Mouse (Mus musculus): ENCODE data around the gene Otx2. TPM values are rescaled to one million over a fixed set of nuclear protein-coding genes. Genes with fewer than 3 reads are reported as not detected.

Otx2 gene
- polyA plus RNA-seq, 1 experiment from 2014 or later = not detected

DNA sequence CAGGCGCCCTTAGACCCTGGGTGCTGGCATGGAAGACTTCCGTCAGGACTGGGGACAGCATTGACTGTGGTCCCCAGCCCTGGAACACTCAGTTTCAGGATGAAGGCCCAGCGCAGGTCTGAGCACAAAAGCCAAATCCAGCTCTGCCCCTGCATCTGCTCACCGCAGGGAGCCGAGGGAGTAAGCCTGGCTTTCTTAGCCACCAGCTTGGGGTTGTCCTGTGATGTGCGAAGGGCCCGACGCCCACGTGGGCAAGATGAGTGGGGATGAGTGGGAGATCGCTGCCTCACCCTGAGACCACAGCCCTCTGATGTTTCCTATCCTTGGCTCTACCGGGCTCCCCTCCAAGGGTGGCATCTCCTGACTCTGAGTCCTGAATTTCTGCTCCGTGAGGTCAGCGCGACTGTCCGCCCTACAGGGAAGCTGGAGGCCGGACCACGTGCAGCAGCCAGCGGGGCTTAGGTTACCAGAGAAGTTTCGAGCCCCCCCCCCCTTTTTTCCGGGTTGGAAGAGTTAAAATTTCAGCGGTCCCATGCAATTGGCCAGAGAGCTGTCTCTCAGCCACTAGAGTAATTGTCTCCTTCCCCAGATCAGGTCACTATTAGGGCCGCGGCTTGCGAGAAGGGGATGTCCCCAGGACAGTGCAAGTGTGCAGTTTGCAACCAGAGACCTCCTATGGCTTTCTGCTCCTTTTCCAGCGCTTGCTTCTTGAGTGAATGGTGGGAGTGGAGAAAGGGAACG, 22.0 kb downstream of the Otx2 start:
- Histone ChIP-seq H3K27ac (ENCODE audit: low read length) (no peak overlapping the region), H3K4me2 (ENCODE audit: low read depth, low read length) (no peak overlapping the region)
- ATAC-seq (ENCODE audit: low read depth) = no peak

DNA sequence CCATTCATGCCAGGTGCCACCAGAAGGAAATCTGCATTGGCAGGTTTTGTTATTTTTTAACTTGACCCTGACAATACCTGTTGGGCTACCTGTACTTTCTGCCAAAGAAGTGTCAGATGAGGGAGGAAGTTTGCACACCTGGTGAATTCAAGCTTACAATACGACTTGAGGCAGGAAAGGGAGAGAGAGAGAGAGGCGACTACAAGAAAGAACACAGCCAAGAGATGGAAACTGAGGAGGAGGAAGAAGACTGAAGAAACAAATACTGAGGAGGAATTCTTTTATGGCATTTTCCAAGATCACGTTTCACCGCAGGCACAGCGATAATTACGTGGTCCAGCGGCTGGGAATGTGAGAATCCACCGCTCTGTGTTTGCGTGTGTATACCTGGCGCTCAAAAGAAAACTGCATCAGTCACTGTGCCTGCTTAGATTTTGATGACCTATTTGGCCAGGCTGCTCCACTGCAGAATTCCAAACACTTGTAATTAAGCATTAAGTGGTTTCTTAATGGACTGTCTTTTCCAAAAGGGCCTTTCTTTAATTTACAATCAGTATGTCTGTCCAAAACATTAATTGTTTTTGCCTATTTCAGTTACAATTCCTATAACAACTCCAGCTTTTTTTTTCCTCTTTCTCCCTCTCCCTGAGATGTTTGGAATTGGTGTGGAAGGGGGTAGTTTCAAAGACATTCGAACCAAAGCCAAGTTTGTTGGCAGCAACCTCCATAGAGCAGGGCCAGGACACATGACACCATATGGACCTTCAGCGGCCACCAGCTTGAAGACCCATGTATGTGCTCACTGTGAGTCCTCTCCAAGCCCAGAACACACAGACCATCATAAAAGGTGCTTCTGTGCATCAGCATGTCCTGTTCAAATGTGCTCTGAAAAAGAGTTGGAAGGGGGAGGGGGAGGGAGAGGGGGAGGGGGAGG, 31.9 kb downstream of the Otx2 start:
- no peak overlapping the region for H3K27ac ChIP-seq (ENCODE audit: low read length)
- 68% methylated on average over 12 of the region's 12 CpGs for WGBS (ENCODE audit: insufficient replicate concordance)
- no peaks in the 10 kb centered on the region for H3K4me1 ChIP-seq (ENCODE audit: control insufficient read depth, low read depth, low read length)
- no peaks in the 10 kb centered on the region for H3K27me3 ChIP-seq (ENCODE audit: control insufficient read depth, insufficient read depth, low read depth, low read length)
- no peak overlapping the region for H3K4me3 ChIP-seq (ENCODE audit: low read depth, low read length)
- ATAC-seq (ENCODE audit: low read depth) = no peak
- no peak overlapping the region for H3K9ac ChIP-seq (ENCODE audit: low read depth, low read length)
- no peaks in the 10 kb centered on the region for H3K9me3 ChIP-seq (replicated peaks; ENCODE audit: control insufficient read depth, low read length)
- no peaks in the 10 kb centered on the region for H3K36me3 ChIP-seq (ENCODE audit: control insufficient read depth, insufficient read depth)
- H3K4me2 ChIP-seq (ENCODE audit: low read depth, low read length) = no peak overlapping the region

More for the DNA sequence above, 22.0 kb downstream of the Otx2 start:
- Histone ChIP-seq H3K9me3 (replicated peaks; ENCODE audit: control insufficient read depth, low read length) (no peaks in the 10 kb centered on the region), H3K4me3 (ENCODE audit: low read depth, low read length) (no peak overlapping the region), H3K9ac (ENCODE audit: low read depth, low read length) (no peak overlapping the region), H3K4me1 (ENCODE audit: control insufficient read depth, low read depth, low read length) (no peaks in the 10 kb centered on the region; the same call in 1 of the 2 replicates), H3K27me3 (ENCODE audit: control insufficient read depth, insufficient read depth, low read depth, low read length) (peaks cover 58% of the 10 kb centered on the region), H3K36me3 (ENCODE audit: control insufficient read depth, insufficient read depth) (no peaks in the 10 kb centered on the region)
- WGBS (ENCODE audit: insufficient replicate concordance) = 7% methylated on average over 26 of the region's 26 CpGs

DNA sequence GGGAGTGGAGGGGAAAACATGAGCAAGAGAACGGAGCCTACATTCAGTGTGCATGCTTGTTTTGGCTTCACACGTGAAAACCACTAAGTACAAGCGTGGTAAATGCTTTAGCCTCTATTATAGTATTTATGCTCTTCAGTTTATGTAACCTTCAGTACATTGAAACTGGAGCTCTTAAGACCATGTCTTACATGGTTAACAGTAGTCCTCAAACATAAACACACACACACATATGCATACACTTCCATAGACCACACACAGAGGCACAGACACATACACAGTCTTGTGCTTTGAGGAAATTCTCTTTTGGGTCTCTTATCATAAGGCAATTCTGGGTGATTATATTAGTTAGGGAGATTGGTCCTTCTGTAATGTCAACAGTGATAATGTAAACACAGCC, 40.5 kb downstream of the Otx2 start:
- WGBS (ENCODE audit: insufficient replicate concordance) = 57% methylated on average over 3 of the region's 3 CpGs
- H3K4me2 ChIP-seq (ENCODE audit: low read depth, low read length) = no peak overlapping the region
- no peaks in the 10 kb centered on the region for H3K27me3 ChIP-seq (ENCODE audit: control insufficient read depth, insufficient read depth, low read depth, low read length)
- H3K9me3 ChIP-seq (replicated peaks; ENCODE audit: control insufficient read depth, low read length) = no peaks in the 10 kb centered on the region
- no peak for ATAC-seq (ENCODE audit: low read depth)
- no peak overlapping the region for H3K4me3 ChIP-seq (ENCODE audit: low read depth, low read length)
- H3K4me1 ChIP-seq (ENCODE audit: control insufficient read depth, low read depth, low read length) = no peaks in the 10 kb centered on the region
- H3K9ac ChIP-seq (ENCODE audit: low read depth, low read length) = no peak overlapping the region
- H3K36me3 ChIP-seq (ENCODE audit: control insufficient read depth, insufficient read depth) = no peaks in the 10 kb centered on the region
- H3K27ac ChIP-seq (ENCODE audit: low read length) = no peak overlapping the region

DNA sequence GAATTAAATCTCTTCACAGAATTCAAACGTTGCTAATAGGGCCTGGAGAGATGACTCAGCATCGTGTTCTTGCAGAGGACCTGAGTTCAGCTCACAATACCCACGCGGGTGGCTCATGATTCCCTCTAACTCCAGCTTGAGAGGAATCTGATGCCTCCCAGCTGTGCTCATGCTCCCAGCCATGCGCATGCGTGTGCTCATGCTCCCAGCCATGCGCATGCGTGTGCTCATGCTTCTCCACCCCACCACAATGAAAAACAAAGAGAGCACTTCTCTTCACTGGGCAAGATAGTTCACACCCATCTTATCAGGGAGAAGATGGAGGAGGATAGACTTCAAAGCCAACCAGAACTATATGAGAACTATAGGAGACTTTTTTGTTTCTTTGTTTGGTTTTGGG, 41.3 kb downstream of the Otx2 start:
- no peaks in the 10 kb centered on the region for H3K36me3 ChIP-seq (ENCODE audit: control insufficient read depth, insufficient read depth)
- no peaks in the 10 kb centered on the region for H3K9me3 ChIP-seq (replicated peaks; ENCODE audit: control insufficient read depth, low read length)
- H3K27me3 ChIP-seq (ENCODE audit: control insufficient read depth, insufficient read depth, low read depth, low read length) = no peaks in the 10 kb centered on the region
- no peaks in the 10 kb centered on the region for H3K4me1 ChIP-seq (ENCODE audit: control insufficient read depth, low read depth, low read length)
- 66% methylated on average over 8 of the region's 8 CpGs for WGBS (ENCODE audit: insufficient replicate concordance)
- no peak overlapping the region for H3K9ac ChIP-seq (ENCODE audit: low read depth, low read length)
- no peak overlapping the region for H3K4me2 ChIP-seq (ENCODE audit: low read depth, low read length)
- H3K27ac ChIP-seq (ENCODE audit: low read length) = no peak overlapping the region
- ATAC-seq (ENCODE audit: low read depth) = no peak
- no peak overlapping the region for H3K4me3 ChIP-seq (ENCODE audit: low read depth, low read length)

DNA sequence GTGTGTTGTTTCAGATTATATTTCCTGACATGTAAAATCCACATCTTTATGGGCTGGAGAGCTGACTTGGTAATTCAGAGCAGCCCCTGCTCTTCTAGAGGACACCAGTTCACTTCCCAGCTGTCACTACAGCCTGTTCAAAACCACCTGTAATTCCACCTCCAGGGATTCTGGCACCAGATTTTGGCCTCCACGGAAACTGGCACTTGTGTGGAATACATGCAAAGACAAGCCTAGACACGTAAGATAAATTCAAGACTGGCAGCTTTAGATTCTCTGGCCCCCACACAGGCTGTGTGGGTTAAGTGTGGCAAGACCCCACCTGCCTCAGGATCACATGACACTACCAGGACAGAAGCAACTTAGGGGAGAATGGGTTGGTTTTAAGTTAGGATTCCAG, 42.1 kb downstream of the Otx2 start:
- no peak for ATAC-seq (ENCODE audit: low read depth)
- 61% methylated on average over 2 of the region's 2 CpGs for WGBS (ENCODE audit: insufficient replicate concordance)
- Histone ChIP-seq H3K27ac (ENCODE audit: low read length) (no peak overlapping the region), H3K4me2 (ENCODE audit: low read depth, low read length) (no peak overlapping the region), H3K4me3 (ENCODE audit: low read depth, low read length) (no peak overlapping the region), H3K4me1 (ENCODE audit: control insufficient read depth, low read depth, low read length) (no peaks in the 10 kb centered on the region), H3K9me3 (replicated peaks; ENCODE audit: control insufficient read depth, low read length) (no peaks in the 10 kb centered on the region), H3K9ac (ENCODE audit: low read depth, low read length) (no peak overlapping the region), H3K36me3 (ENCODE audit: control insufficient read depth, insufficient read depth) (no peaks in the 10 kb centered on the region), H3K27me3 (ENCODE audit: control insufficient read depth, insufficient read depth, low read depth, low read length) (no peaks in the 10 kb centered on the region)

DNA sequence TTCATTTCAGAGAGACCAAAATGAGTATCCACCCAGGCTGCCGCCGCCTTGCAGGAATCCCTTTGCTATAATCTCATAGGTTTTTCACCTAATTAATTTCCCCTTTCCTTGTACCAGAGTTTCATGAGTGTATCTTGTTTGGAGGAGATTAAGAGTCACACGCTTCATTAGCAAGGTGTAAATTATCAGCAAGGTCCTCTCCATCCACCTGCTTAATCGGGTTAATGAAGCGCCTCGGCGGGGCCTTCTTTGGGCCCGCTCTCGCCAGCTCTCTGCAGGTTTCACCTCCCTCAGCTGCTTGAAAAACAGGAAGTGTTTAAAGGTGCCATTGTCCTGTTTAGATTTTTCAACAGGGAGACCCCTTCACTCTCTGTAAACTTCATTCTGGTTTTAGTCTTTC, 44.2 kb downstream of the Otx2 start:
- Histone ChIP-seq H3K4me2 (ENCODE audit: low read depth, low read length) (no peak overlapping the region), H3K27ac (ENCODE audit: low read length) (no peak overlapping the region), H3K9me3 (replicated peaks; ENCODE audit: control insufficient read depth, low read length) (no peaks in the 10 kb centered on the region), H3K36me3 (ENCODE audit: control insufficient read depth, insufficient read depth) (no peaks in the 10 kb centered on the region), H3K9ac (ENCODE audit: low read depth, low read length) (no peak overlapping the region), H3K4me1 (ENCODE audit: control insufficient read depth, low read depth, low read length) (no peaks in the 10 kb centered on the region), H3K4me3 (ENCODE audit: low read depth, low read length) (no peak overlapping the region), H3K27me3 (ENCODE audit: control insufficient read depth, insufficient read depth, low read depth, low read length) (no peaks in the 10 kb centered on the region)
- WGBS (ENCODE audit: insufficient replicate concordance) = 76% methylated on average over 9 of the region's 9 CpGs
- ATAC-seq (ENCODE audit: low read depth) = no peak

DNA sequence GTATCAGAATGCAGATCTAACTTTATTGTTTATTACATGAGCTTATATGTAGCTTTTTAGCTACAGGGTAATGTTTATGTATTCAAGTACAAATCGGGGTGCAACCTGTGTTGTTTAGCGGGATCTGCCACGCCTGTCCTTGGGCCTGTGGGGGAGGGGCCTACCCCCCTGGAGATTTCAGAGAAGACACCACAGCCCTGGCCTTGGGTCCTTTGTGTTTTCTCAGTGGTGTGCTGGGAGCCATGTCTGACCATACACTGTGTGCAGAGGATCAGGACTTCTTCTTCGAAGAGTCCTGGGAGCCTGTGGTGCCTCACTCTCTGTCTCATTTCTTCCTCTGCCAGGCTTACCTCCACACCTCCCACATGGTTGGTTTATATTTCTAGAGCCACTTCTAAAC, 47.3 kb downstream of the Otx2 start:
- no peaks in the 10 kb centered on the region for H3K36me3 ChIP-seq (ENCODE audit: control insufficient read depth, insufficient read depth)
- no peak overlapping the region for H3K27ac ChIP-seq (ENCODE audit: low read length)
- H3K9me3 ChIP-seq (replicated peaks; ENCODE audit: control insufficient read depth, low read length) = no peaks in the 10 kb centered on the region
- H3K4me3 ChIP-seq (ENCODE audit: low read depth, low read length) = no peak overlapping the region
- no peak overlapping the region for H3K4me2 ChIP-seq (ENCODE audit: low read depth, low read length)
- no peaks in the 10 kb centered on the region for H3K27me3 ChIP-seq (ENCODE audit: control insufficient read depth, insufficient read depth, low read depth, low read length)
- no peak overlapping the region for H3K9ac ChIP-seq (ENCODE audit: low read depth, low read length)
- no peak for ATAC-seq (ENCODE audit: low read depth)
- H3K4me1 ChIP-seq (ENCODE audit: control insufficient read depth, low read depth, low read length) = no peaks in the 10 kb centered on the region
- WGBS (ENCODE audit: insufficient replicate concordance) = 76% methylated on average over 4 of the region's 4 CpGs

DNA sequence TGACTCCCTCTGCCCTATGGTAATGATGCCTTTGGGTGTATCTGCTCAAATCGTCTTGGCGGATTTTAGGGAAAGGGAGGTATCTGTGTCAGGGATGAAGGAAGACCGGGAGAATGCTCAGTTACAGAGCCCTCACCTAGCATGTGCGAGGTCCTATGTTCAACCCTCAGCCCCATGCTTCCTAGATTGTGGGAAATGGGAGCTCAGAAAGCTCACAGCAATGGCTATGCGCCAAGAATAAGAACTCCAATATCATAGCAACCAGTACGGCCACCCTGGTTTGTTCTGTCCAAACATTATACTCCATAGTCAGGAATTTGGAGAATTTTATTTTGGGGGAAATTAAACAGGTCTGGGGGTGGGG, 48.3 kb downstream of the Otx2 start:
- 65% methylated on average over 6 of the region's 6 CpGs for WGBS (ENCODE audit: insufficient replicate concordance)
- no peak overlapping the region for H3K9ac ChIP-seq (ENCODE audit: low read depth, low read length)
- no peak overlapping the region for H3K4me2 ChIP-seq (ENCODE audit: low read depth, low read length)
- H3K36me3 ChIP-seq (ENCODE audit: control insufficient read depth, insufficient read depth) = no peaks in the 10 kb centered on the region
- no peak overlapping the region for H3K27ac ChIP-seq (ENCODE audit: low read length)
- no peaks in the 10 kb centered on the region for H3K27me3 ChIP-seq (ENCODE audit: control insufficient read depth, insufficient read depth, low read depth, low read length)
- H3K9me3 ChIP-seq (replicated peaks; ENCODE audit: control insufficient read depth, low read length) = no peaks in the 10 kb centered on the region
- no peak for ATAC-seq (ENCODE audit: low read depth)
- H3K4me3 ChIP-seq (ENCODE audit: low read depth, low read length) = no peak overlapping the region
- no peaks in the 10 kb centered on the region for H3K4me1 ChIP-seq (ENCODE audit: control insufficient read depth, low read depth, low read length)

Data from liver, embryonic 16.5 days (tissue).